Mouse (Mus musculus) A20 (cell line): ENCODE measurements around the gene Katnbl1.
A peak's percentile ranks its signal among the peaks of the same experiment; 100 is the strongest.
"Not testable (repeated sequence)": the region's sequence is repeated elsewhere in the genome, so short reads cannot be mapped to it uniquely, and the experiment has no call there.

Experiments used
- DNase-seq: peaks from one replicate; pipeline ENCODE4 v3.0.0-alpha.2; 2011; ENCODE audit warnings: low read depth, low spot score

Gene Katnbl1

DNA sequence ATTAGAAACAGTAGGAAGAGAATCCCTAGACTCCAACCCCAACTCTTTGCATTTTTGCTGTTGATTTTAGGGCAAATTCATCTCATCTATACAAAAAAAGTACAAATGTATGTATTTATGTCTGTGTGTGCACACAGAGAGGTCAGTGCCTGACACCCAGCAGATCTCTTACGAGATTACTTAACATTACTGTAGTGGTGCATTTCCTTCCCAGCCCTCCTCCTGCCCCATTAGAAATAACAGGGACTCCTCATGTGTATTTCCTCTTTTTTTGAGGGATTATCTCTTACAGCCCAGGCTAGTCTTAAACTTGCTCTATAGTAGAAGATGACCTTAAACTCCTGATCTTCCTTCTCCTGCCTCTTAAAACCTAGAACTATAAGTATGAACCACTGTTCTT is 13.7 kb downstream of the Katnbl1 start:
- DNase-seq = no peak

DNA sequence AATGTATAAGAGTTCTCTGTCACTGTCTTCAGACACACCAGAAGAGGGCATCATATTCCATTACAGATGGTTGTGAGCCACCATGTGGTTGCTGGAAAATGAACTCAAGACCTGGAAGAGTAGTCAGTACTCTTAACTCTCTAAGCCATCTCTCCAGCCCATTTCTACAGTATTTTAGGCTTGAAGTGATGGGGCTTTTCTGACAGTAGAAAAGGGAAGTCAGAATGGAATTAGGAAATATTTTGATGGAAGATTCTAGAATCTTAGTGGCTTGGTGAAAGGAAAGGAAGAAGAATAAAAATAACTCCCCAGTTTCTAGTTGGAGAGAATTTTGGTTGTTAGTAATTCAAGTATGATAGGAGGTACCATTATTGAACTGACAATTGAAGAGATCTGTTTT is 14.9 kb downstream of the Katnbl1 start:
- no peak for DNase-seq

DNA sequence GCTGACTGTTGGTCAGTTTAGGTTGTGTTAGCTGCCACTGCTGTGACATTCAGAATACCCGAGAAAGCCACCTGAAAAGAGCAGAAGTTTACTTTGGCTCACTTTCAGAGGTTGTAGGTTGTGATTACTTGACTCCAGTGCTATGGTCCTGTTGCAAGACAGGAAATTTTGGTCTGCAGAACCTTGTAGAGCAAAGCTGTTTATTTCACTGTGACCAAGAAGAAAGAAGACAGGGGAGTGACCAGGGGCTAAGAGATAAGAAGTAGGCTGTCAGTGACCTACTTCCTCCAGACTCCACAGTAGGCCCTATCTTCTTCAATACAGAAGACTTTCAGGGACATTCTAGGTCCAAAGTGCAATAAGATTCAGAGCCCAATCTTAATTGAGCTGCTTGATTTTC is 17.6 kb downstream of the Katnbl1 start:
- DNase-seq = no peak

DNA sequence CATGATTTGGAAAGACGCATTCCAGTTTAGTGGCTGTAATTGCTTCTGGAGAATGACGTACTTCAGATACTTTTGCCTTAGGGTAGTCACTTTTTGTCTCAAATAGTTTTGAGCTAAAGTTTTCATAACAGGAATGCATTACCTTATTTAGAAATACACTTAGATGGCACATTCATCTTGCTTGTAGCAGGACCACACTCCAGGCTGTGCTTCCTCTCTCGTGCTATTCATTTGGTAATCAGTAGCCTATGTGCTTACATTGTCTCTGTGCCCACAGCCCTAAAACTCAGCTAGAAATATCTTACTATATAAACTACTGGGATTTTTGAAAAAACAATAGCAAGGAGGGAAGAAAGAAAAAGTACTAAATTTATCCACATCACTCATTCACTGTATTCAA is 28.0 kb downstream of the Katnbl1 start:
- no peak for DNase-seq

DNA sequence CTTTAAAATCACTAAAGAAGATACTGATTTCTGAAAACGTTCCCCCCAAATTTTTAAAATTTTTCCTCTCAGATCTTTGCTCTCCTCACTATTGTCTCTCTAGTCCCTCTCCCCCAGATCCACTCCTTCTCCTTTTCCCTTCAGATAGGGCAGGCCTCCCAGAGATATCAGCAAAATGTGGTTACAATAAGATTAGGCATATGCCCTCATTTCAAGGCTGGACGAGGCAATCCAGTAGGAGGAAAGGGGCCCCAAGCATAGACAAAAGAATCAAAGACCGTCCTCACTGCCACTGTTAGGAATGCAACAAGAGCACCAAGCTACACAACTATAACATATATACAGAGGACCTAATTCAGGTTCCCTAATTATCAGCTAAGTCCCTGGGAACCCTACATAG is 46.3 kb downstream of the Katnbl1 start:
- DNase-seq = no peak

DNA sequence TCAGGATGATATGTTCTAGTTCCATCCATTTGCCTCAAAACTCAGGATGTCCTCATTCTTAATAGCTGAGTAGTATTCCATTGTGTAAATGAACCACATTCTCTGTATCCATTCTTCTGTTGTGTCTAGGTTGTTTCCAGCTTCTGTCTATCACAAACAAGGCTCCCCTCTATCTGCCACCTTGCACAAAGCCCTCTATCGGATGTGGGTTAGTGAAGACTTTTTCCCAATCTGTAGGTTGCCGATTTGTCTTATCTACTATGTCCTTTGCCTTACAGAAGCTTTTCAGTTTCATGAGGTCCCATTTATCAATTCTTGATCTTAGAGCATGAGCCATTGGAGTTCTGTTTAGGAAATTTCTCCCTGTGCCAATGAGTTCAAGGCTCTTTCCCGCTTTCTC is 49.5 kb downstream of the Katnbl1 start:
- not testable (repeated sequence) for DNase-seq

DNA sequence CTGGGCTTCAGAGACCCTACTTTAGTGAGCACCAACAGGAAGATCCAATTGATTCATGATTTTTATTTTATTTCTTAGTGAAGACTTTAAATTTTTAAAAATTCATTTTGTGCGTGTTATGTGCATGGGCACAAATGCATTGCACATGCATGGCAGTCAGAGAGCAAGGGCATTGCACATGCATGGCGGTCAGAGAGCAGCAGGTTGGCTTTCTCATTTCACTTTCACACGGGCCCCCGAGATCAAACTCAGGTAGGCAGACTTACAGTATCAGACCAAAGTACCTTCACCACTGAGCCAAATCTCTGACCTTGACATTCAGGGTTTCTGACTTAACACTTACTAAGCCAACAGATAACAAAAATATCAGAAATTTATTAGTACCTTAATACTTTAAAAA is 50.7 kb downstream of the Katnbl1 start:
- no peak for DNase-seq

DNA sequence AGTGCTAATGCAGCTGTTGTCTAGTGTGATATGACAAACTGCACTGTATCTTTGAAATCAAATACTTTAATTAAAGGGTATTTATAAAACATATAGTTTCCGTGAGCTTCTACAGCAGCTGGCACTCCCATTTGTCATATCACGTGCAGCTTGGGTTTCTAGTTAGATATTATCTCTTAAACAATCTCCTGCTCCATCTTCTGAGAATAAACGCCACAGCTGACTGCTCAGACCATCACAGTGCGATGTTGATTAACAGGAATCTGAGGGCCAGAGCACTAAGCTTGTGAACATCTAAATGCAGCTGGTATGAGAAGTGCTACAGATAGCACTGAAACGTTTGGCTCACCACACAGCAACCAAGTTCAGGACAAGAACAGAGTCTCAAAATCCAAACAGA is 51.4 kb downstream of the Katnbl1 start:
- no peak for DNase-seq

DNA sequence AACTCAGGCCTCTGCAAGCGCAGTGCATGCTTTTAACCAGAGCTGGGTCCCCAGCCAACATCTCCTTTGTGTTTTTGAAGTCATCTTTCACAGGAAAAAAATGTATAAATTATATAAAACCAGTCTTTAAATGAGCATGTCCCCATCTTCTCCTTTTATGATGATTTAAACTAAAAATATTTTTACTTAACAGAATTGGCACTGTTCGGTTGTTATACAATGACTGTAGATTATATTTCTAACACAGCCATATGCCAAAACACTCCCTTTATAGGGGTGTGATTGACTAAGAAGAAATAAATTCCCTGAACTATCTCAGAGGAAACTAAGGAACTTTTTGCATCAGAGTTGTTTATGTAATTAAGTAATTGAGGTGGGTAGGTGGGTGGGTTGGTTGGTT is 53.5 kb downstream of the Katnbl1 start:
- no peak for DNase-seq

DNA sequence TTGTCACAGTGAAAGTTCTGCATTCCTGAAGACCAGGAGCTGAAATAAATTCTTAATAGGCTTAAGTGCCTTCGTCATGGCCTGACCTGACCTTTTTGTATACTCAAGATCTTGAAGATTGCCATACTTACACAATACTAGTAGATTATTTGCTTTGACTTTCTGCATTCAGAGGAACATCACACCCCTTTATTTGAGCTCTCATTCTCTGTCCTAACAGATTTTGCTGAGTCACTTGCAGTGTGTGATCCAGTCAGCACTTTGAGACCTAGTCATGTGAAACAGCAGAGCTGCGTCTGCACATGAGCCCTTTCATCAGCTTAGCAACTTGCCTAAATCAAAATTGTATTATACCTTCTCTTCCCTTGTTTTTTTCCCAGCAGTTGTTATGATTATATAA is 54.3 kb downstream of the Katnbl1 start:
- DNase-seq = peak; percentile 59

DNA sequence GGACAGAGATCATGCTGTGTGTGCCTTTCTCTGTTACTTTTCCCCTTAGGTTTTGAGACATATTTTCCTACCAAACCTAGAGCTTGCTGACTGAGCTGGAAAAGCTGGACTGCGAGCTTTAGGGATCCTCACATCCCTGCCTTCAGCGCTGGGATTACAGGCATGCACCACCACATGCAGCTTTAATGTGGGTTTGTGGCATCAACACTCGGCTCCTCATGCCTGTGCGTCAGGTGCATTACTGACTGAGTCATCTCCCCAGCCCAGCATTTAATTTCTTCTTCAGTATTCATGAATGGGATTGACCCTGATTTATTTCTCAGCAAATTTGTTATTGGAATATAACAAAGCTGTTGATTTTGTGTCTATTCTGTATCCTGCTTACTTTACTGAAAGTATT is 57.3 kb downstream of the Katnbl1 start:
- no peak for DNase-seq

DNA sequence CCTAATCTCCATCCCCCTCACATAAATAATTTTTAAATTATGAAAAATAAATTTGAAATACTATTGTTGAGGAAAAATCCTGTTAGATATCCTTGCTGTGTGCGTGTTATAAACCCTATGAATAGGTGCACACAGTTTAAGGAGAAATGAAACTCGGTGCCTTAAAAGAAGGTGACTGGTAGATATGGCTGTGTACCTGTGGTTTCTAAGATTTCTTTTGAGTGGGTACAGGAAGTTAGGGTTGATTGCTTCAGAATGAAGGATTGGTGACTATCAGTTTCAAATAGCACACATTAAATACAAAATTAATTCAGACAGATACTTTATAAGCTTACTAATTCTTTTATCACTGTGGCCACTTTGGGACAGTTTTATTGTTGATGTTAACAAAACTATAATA is 58.6 kb downstream of the Katnbl1 start:
- peak; percentile 62 for DNase-seq

DNA sequence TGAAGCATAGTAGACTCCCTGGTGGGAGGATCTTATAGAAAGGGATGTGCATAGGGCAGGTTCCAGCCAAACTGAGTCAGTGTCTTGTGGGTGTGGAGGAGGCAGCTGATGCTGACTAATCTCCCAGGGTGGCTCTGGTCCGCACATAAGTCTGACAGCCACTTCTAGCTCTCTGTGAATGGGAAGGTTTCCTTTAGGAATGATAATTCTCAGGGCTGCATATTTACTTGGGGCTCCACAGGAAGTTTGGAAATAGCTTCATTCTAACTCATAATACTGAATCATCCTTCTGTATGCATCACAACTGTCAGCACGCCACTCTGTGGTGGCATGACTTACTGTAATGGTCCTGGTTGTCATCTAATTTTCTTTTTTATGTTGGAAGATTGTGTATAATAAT is 64.5 kb downstream of the Katnbl1 start:
- no peak for DNase-seq

DNA sequence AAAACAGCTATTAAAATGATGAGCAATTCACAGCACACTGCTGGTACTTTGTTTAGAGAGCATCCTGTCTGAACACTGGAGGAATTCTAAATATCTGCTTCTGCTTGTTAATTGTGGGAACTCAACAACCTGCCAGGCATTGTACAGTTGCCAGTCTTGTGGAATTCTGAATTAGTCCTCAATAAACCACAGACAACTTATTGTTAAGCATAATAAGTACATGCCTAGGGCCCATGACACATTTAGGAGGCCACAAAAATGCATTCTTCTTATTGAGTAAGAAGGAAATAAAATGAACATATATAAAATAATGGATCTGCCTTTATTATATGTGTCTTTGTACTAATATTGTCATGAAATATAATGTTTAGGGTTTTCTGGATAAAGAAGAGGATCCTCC is 66.5 kb downstream of the Katnbl1 start:
- DNase-seq = no peak

DNA sequence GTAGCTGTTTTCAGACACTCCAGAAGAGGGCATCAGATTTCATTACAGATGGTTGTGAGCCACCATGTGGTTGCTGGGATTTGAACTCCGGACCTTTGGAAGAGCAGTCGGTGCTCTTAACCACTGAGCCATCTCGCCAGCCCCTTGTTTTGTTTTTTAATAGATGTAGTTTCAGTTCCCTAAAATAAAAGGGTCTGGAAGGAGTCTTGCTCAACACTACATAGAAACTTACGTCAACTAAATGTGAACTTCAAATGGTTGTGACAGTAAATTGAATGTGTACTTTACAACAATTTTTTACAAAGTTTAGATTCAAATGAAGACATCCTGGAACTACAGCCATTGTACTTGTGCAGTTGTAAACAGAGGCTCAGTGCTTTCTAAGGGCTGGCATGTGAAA is 69.0 kb downstream of the Katnbl1 start:
- DNase-seq = peak; percentile 36

DNA sequence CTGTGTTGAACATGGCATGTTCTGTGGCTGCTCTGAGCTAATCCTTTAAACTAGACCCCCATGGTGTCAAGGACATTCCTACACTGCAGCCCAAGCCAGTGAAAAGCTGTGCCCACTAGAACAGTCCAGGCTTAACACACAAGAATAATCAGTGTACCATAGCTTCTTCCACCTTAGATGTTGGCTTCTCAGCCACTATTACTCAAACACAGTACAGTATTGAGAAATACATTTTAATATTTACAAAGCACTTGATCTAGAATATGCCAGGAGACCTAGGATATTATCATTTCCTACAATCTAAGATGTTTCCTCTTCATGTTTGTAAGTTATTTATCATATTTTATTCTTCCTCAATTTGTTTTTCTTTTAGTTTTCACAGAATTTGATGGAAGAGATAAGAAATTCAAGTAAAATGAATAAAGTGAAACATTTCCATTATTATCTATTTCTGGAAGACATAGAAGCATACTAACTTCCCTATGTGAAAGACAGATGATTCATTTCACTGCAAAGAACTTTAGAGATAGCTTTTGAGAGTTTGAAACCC is 69.6 kb downstream of the Katnbl1 start:
- no peak for DNase-seq

DNA sequence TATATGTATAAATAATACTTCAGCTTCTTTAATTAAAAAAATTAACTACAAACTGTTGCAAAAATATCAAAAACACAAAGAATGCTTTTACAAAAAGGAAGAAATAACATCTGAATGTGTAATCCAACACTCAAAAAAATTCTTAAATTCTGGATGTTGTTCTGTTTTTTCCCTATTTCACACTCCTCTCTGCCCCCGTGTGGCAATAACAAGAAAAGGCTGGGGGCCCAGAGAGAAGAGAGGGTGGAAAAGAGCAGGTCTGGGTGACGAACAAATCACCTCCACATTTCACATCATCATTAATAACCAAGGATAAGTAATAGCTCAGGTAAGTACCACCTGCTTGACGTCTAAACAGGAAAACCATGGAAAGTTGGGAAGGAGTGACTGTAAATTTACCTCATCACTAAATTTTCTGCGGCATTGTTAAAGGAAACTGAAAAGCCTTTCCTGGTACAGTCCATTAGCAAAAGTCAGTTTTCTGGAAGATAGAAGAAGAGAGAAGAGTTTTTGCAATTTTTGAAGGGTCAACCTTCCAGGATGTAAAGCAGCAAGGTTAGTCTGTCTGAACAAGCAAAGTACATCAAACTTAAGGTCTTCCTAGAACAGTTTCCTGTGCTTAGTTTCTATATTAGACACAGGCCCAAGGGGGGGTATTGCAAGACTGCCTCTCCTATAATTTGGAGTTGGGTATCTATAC is 70.7 kb downstream of the Katnbl1 start:
- peak; percentile 56 for DNase-seq

DNA sequence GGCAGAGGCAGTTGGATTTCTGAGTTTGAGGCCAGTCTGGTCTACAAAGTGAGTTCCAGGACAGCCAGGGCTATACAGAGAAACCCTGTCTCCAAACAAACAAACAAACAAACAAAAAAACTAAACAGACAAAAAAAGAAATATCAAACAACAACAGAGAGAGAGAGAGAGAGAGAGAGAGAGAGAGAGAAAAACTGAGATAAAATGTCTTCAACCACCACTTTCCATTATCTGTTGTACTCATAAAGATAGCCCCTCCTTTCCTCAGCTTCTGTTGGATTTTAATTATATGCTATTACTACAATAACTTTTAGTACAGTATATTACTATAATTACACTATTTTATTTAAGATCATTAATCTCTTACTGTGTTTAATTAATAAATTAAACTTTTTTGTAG is 73.5 kb downstream of the Katnbl1 start:
- DNase-seq = not testable (repeated sequence)

DNA sequence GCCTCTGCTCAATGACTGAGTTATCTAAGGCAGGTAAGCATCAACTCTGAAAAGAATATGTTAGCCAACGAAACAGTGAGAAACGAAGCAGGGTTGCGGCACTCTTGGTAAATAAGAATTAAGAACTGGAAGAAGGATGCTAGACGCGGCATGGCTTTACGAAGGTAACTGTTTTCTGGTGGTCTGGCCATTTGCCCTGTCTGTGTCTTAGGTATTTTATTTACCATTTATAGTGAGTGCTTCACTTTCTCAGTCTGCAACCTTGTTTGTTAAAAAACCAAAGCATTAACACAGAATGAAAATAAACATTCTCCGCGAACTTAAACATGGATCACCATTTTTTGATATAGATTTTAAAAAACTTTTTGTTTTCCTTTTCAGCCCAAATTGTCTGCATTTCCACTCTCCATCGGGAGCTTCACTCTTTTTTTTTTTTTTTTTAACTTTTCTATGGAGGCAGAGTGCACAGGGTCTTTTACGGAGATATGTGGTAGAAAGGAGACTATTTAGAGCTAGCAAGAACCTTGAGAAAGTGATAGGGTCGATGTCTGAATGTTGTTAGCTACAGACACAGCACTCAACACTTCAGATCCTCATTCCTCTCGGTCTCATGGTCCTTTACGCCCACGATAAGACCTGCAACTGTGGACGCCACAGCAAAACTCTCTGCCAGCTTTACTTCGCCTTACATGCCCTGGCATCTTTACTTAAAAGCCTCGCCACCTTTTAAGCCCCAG is 75.3 kb downstream of the Katnbl1 start:
- DNase-seq = peak; percentile 13

DNA sequence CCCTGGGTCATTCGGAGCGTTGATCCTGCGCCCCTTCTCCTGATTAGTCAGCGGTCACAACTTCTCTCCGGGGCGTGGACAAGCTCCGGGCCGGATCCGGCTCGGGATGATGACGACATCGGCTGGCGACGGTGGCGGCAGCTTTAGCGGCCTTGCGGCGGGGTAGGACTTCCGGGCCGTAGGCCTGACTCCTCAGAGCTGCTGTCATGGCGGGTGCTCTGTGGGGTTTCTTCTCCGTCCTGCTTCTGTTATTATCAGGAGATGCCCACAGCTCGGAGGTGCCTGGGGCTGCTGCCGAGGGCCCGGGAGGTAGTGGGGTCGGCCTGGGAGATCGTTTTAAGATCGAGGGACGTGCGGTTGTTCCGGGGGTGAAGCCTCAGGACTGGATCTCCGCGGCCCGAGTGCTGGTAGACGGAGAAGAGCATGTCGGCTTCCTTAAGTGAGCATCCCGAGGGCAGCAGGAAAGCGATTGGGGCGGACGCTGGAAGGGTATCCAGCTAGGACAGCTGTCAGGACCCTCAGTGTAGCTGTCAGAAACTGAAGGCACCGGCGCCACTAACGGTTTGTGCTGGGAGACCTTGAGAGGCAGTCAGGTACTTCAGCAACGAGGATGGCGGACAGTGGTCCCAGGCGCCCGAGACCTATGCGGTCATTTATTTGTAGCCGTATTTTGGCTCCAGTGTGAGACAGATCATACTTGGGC is 76.0 kb downstream of the Katnbl1 start, which contains the start of gene Emc7:
TSS of gene Emc7 (plus strand) at position 136 of the 703 bp plus-strand sequence.
- DNase-seq = peak; percentile 96

DNA sequence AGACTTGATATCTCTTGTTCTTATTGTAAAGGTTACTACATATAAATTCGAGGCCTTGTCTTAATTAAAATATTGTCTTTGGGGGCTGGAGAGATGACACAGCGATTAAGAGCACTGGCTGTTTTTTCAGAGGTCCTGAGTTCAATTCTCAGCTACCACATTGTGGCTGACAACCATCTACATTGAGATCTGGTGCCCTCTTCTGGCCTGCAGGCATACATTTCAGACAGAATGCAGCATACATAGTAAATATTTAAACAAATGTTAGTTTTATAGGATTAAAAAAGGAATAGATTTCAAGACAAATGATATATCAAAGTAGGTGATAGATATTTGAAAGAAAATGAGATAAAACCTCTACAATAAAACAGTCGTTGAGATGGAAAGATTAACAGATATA is 81.5 kb downstream of the Katnbl1 start:
- no peak for DNase-seq
